Mouse (Mus musculus) liver, adult 2 months (tissue): ENCODE data around the gene Klhl20. TPM values are rescaled to one million over a fixed set of nuclear protein-coding genes. Genes with fewer than 3 reads are reported as not detected.

Experiments used
- DNase-seq: peaks from one replicate; pipeline ENCODE4 v3.0.0-alpha.2; 2011; ENCODE audit warnings: low read depth, low spot score; ENCODE audit errors: extremely low read depth
- H3K27ac ChIP-seq: fragments of 200-500 bp; replicated peaks from 2 replicates; pipeline ENCODE4 v1.5.1; 2012; ENCODE audit warnings: low read depth, mild to moderate bottlenecking, control low read depth, inconsistent platforms, low read length; ENCODE audit not compliant: insufficient read depth
- H3K27me3 ChIP-seq: fragments of 200-500 bp; 2 replicates; pipeline ENCODE4 v1.6.1; 2012; ENCODE audit warnings: mild to moderate bottlenecking, moderate library complexity, low read length, inconsistent platforms; ENCODE audit not compliant: control insufficient read depth, insufficient read depth
- H3K36me3 ChIP-seq: fragments of 200-500 bp; 2 replicates; pipeline ENCODE4 v1.6.1; 2012; ENCODE audit warnings: low read length, inconsistent platforms; ENCODE audit not compliant: control insufficient read depth, insufficient read depth
- H3K4me1 ChIP-seq: fragments of 200-500 bp; 2 replicates; pipeline ENCODE4 v1.6.1; 2011; ENCODE audit warnings: low read length; ENCODE audit not compliant: control insufficient read depth, insufficient read depth
- H3K4me3 ChIP-seq: fragments of 200-500 bp; 2 replicates; pipeline ENCODE4 v1.5.1; 2011; ENCODE audit warnings: low read depth, mild to moderate bottlenecking, control low read depth, low read length, moderate library complexity; ENCODE audit not compliant: insufficient read depth
- H3K79me2 ChIP-seq: fragments of 200-500 bp; 2 replicates; pipeline ENCODE4 v1.6.1; 2012; ENCODE audit warnings: inconsistent platforms, mild to moderate bottlenecking, low read length, moderate library complexity; ENCODE audit not compliant: control insufficient read depth, insufficient read depth
- H3K9ac ChIP-seq: fragments of 200-500 bp; 2 replicates; pipeline ENCODE4 v1.6.1; 2012; ENCODE audit warnings: low read depth, mild to moderate bottlenecking, control low read depth, inconsistent platforms, low read length
- CTCF ChIP-seq: fragments of 200-500 bp; IDR thresholded peaks from 2 replicates; pipeline ENCODE4 v1.5.1; 2011; ENCODE audit warnings: low read depth, low read length, control low read depth
- POLR2A ChIP-seq: fragments of 200-500 bp; IDR thresholded peaks from 2 replicates; pipeline ENCODE4 v1.6.1; 2011; ENCODE audit warnings: low read length, control low read depth; ENCODE audit not compliant: insufficient read depth; ENCODE audit errors: extremely low read depth
- WGBS: fragments of 180-500 bp; shearing (Covaris S2); methylation state at CpG from one replicate; pipeline ENCODE4 v1.1.7; 2018; 5-methylcytosine and 5-hydroxymethylcytosine counted together
- polyA plus RNA-seq: library from polyadenylated mRNA; depleted of rRNA; stranded (reverse); fragments of >200 nt; gene quantifications from 2 replicates; pipeline ENCODE4 v1.2.3, GENCODE M21; 2012
- total RNA-seq: library from RNA; depleted of rRNA; stranded (reverse); fragments of >200 nt; gene quantifications from 2 replicates; pipeline ENCODE4 v1.2.3, GENCODE M21; 2014

Klhl20 gene
- total and polyA plus RNA-seq, 2 experiments, result 2.7 to 6.7 TPM

- no peak overlapping the region for H3K27ac ChIP-seq
- H3K79me2 ChIP-seq, result no peaks in the 10 kb centered on the region
- 85% methylated on average over 2 of the region's 2 CpGs for WGBS
- H3K36me3 ChIP-seq, result no peaks in the 10 kb centered on the region
- no peaks in the 10 kb centered on the region for H3K27me3 ChIP-seq
- TF ChIP-seq POLR2A (no peak), CTCF (no peak)
- H3K9ac ChIP-seq, result no peak overlapping the region
- no peak overlapping the region for H3K4me3 ChIP-seq
- H3K4me1 ChIP-seq, result peaks cover 3% of the 10 kb centered on the region
- DNase-seq, result no peak
Observed at GRCm38 (mm10) chr1:161139496-161139895, 8.2 kb upstream of the Klhl20 start.

DNA sequence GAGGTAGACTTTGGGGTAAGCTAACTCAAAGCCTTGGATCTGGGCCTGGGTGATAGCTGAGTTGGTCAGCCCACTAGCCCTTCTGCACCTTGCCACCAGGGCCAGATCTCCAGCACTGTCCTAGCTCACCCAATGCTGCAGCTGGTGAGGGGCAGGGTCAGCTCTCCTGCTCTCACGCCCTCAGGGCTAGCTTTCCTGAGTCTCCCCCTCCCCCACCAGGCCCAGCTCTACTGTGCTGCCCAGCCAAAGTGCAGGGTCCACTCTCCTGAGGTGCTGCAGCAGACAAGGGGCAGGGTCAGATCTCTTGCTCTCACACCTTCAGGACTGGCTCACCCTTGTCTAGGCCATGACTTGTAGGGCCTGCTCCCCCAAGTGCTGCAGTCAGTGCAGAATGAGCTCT lies 4.8 kb downstream of the Klhl20 start:
- H3K4me3 ChIP-seq, result no peak overlapping the region
- peaks cover 10% of the 10 kb centered on the region for H3K79me2 ChIP-seq
- no peak for DNase-seq
- no peak overlapping the region for H3K27ac ChIP-seq
- no peak overlapping the region for H3K9ac ChIP-seq
- no peak for TF ChIP-seq CTCF
- no peak for TF ChIP-seq POLR2A
- H3K36me3 ChIP-seq, result no peaks in the 10 kb centered on the region; the same call in 1 of the 2 replicates
- peaks cover 10% of the 10 kb centered on the region for H3K4me1 ChIP-seq
- no peaks in the 10 kb centered on the region for H3K27me3 ChIP-seq
- 72% methylated on average over 1 of the region's 1 CpGs for WGBS

DNA sequence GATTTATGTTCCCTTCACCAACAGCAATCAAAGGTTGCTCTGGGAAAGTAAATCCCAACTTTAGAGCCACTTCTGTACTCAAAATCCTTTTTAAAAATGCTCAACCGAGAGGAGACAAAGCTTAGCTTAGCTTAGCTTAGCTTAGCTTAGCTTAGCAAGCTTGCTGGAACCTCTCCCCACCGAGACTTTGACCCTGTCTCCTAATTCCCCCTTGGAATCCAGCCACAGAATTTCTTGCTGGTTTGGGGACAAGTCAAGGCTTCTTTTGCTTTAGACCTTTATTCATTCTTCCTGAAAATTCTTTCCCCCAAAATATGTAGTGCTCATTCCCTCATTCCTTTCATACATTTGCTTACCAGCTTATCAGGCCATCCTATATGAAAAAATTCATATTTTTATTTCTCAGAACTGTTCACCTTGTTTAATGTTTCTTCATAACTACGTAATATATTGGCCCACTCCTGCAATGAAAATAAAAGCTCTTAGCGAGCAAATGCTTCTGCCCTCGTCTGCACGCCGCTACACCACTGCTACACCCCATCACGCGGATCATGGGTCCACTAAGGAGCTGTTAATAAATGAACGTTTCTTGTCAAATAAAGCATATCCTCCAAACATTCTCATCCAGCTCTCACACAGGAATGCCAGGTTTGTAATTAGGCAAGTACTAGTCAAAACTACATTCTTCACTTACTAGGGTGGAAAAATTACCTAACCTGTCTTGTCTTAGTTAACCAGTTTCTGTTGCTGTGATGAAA lies 8.5 kb downstream of the Klhl20 start:
- no peak for TF ChIP-seq POLR2A
- no peak for TF ChIP-seq CTCF
- H3K27me3 ChIP-seq, result no peaks in the 10 kb centered on the region
- H3K4me3 ChIP-seq, result no peak overlapping the region
- WGBS, result 87% methylated on average over 10 of the region's 10 CpGs
- no peak overlapping the region for H3K9ac ChIP-seq
- H3K79me2 ChIP-seq, result peaks cover 15% of the 10 kb centered on the region
- H3K4me1 ChIP-seq, result peaks cover 4% of the 10 kb centered on the region; the same call in 1 of the 2 replicates
- DNase-seq, result peak; percentile 34
- peaks cover 2% of the 10 kb centered on the region; the same call in 1 of the 2 replicates for H3K36me3 ChIP-seq
- H3K27ac ChIP-seq, result no peak overlapping the region

DNA sequence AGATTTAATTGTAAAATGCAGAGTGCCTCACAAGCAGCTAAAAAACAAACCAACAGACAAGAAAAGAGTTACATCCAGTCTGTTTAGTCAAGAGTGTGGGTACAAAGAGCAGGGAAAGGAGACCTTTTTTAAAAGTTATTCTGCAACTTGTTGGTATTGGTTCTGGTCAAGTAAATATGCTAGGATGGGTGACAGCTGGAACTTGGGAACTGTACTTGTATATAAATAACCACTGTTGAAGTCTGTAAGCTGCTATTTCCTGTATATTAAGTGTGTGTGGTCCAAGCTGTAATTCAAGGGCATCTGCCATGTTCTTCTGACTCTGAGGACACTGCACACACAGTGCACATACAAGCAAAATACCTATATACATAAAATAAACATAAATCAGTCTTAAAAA lies 16.7 kb downstream of the Klhl20 start:
- Histone ChIP-seq H3K36me3 (no peaks in the 10 kb centered on the region; the same call in 1 of the 2 replicates), H3K27ac (no peak overlapping the region), H3K27me3 (no peaks in the 10 kb centered on the region), H3K4me1 (peaks cover 4% of the 10 kb centered on the region; the same call in 1 of the 2 replicates), H3K4me3 (no peak overlapping the region), H3K79me2 (no peaks in the 10 kb centered on the region; the same call in 1 of the 2 replicates), H3K9ac (no peak overlapping the region)
- TF ChIP-seq POLR2A (no peak), CTCF (no peak)
- DNase-seq, result peak; percentile 67

GRCm38 (mm10) chr1:161109216-161109615 lies 22.1 kb downstream of the Klhl20 start:
- no peak for TF ChIP-seq CTCF
- no peak for TF ChIP-seq POLR2A
- no peaks in the 10 kb centered on the region for H3K27me3 ChIP-seq
- H3K9ac ChIP-seq, result no peak overlapping the region
- H3K27ac ChIP-seq, result no peak overlapping the region
- no peaks in the 10 kb centered on the region for H3K4me1 ChIP-seq
- DNase-seq, result no peak
- peaks cover 16% of the 10 kb centered on the region for H3K36me3 ChIP-seq
- H3K4me3 ChIP-seq, result no peak overlapping the region
- 90% methylated on average over 8 of the region's 8 CpGs for WGBS
- no peaks in the 10 kb centered on the region; the same call in 1 of the 2 replicates for H3K79me2 ChIP-seq

DNA sequence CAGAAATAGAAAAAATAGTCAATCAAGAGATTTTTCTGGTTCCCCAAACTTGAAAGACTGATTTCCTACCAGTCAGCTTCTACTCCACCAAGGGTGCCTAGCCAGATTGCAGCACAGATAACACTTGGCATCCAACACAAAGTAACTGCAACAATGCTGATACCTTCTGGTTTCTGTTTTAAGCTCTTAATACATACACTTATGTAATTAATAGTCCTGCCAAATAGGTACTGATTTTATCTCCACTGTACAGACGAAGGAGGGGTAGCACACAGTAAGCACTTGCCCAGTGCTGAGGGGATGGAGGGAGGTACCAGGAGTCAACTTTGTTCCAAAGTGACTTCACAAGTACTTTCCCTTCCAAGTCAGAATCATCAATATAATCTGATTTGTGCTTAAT lies 27.5 kb downstream of the Klhl20 start:
- Histone ChIP-seq H3K27ac (no peak overlapping the region), H3K27me3 (no peaks in the 10 kb centered on the region), H3K4me3 (no peak overlapping the region), H3K4me1 (no peaks in the 10 kb centered on the region), H3K79me2 (no peaks in the 10 kb centered on the region), H3K36me3 (peaks cover 29% of the 10 kb centered on the region), H3K9ac (no peak overlapping the region)
- TF ChIP-seq CTCF, result no peak
- no peak for TF ChIP-seq POLR2A
- WGBS, result 68% methylated on average over 1 of the region's 1 CpGs
- DNase-seq, result no peak
